Mouse (Mus musculus) stomach, postnatal 0 days (tissue): ENCODE measurements around the gene Exosc6. TPM values are rescaled to one million over a fixed set of nuclear protein-coding genes. Genes with fewer than 3 reads are reported as not detected.
"Not testable (repeated sequence)": the region's sequence is repeated elsewhere in the genome, so short reads cannot be mapped to it uniquely, and the experiment has no call there.

Experiments used
- ATAC-seq: fragments of 200-750 bp; cut with Nextera tagmentation; 2 replicates; pipeline ENCODE4 v1.8.0; 2017; ENCODE audit not compliant: low FRiP score, low TSS enrichment
- DNase-seq: peaks from one replicate; pipeline ENCODE4 v3.0.0-alpha.2; 2016; ENCODE audit warnings: low spot score
- H3K27ac ChIP-seq: fragments of 300-500 bp; sonication (generic); replicated peaks from 2 replicates; pipeline ENCODE4 v1.5.1; 2014; ENCODE audit warnings: mild to moderate bottlenecking, control low read depth
- H3K27me3 ChIP-seq: fragments of 300-500 bp; sonication (generic); 2 replicates; pipeline ENCODE4 v1.6.1; 2014; ENCODE audit warnings: low read length; ENCODE audit not compliant: control insufficient read depth, insufficient read depth
- H3K36me3 ChIP-seq: fragments of 300-500 bp; sonication (generic); 2 replicates; pipeline ENCODE4 v1.6.1; 2014; ENCODE audit warnings: low read length, mixed read lengths; ENCODE audit not compliant: control insufficient read depth, insufficient read depth
- H3K4me1 ChIP-seq: fragments of 300-500 bp; sonication (generic); replicated peaks from 2 replicates; pipeline ENCODE4 v1.6.1; 2014; ENCODE audit warnings: antibody characterized with exemption; ENCODE audit not compliant: control insufficient read depth, insufficient read depth
- H3K4me2 ChIP-seq: fragments of 300-500 bp; sonication (generic); replicated peaks from 2 replicates; pipeline ENCODE4 v1.6.1; 2014; ENCODE audit warnings: low read depth, mild to moderate bottlenecking, control low read depth, moderate library complexity
- H3K4me3 ChIP-seq: fragments of 300-500 bp; sonication (generic); 2 replicates; pipeline ENCODE4 v1.5.1; 2014; ENCODE audit warnings: low read depth, low read length, control low read depth
- H3K9ac ChIP-seq: fragments of 300-500 bp; sonication (generic); 2 replicates; pipeline ENCODE4 v1.6.1; 2014; ENCODE audit warnings: mild to moderate bottlenecking, low read length, control low read depth, mixed read lengths
- H3K9me3 ChIP-seq: fragments of 300-500 bp; sonication (generic); 2 replicates; pipeline ENCODE4 v1.6.1; 2016; ENCODE audit warnings: low read length; ENCODE audit not compliant: control insufficient read depth
- CTCF ChIP-seq: IDR thresholded peaks from 2 replicates; pipeline ENCODE4 v1.5.1; 2016; ENCODE audit warnings: antibody characterized with exemption, low read depth, mild to moderate bottlenecking, moderate library complexity
- EP300 ChIP-seq: optimal IDR thresholded peaks from 2 replicates; pipeline ENCODE3; 2016; ENCODE audit warnings: antibody characterized with exemption
- WGBS: fragments of 180-500 bp; shearing (Covaris S2); extraction: QIAGEN DNeasy Blood & Tissue Kit; methylation state at CpG from one replicate; pipeline ENCODE4 v1.1.7; 2014; 5-methylcytosine and 5-hydroxymethylcytosine counted together
- polyA plus RNA-seq: library from polyadenylated mRNA; unstranded; fragments of >200 nt; fragmentation: Nextera tagmentation; extraction: Ambion mirVana; gene quantifications from 2 replicates; pipeline ENCODE4 v1.2.1, GENCODE M21; 2015

Gene Exosc6
- 8.6 and 10.0 TPM in 2 replicates for polyA plus RNA-seq

DNA sequence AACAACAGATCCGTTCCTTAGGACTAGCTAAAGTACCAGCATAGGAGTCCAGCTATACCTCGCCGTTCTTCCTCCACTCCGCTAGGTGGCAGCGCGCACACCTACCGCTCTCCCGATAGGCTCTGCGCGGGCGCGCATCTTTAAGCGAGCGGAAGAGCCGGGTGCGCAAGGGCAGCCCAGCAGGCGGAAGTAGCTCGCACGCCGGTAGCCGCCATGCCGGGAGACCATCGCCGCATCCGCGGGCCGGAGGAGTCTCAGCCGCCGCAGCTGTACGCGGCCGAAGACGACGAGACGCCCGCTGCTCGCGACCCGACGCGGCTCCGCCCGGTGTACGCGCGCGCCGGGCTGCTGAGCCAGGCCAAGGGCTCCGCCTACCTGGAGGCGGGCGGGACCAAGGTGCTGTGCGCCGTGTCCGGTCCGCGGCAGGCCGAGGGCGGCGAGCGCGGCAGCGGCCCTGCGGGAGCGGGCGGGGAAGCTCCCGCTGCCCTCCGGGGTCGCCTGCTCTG, at the start of gene Exosc6:
Gene Exosc6 (plus strand): TSS at position 182 of the 506 bp plus-strand sequence.
- no peak for TF ChIP-seq EP300
- TF ChIP-seq CTCF, result peak; percentile 98
- peak within 1 kb of the TSS; percentile 99 for H3K4me2 ChIP-seq
- ATAC-seq (peak; percentile 96), DNase-seq (peak; percentile 94)
- H3K9me3 ChIP-seq, result no peaks in the 10 kb centered on the region
- H3K4me1 ChIP-seq, result peaks cover 4% of the 10 kb centered on the region; the same call in 1 of the 2 replicates
- under 1% methylated on average over 59 of the region's 68 CpGs for WGBS
- no peaks in the 10 kb centered on the region for H3K27me3 ChIP-seq
- peak within 1 kb of the TSS; percentile 71 for H3K27ac ChIP-seq
- peaks cover 33% of the 10 kb centered on the region for H3K36me3 ChIP-seq
- H3K9ac ChIP-seq, result peak within 1 kb of the TSS; percentile 79
- peak within 1 kb of the TSS; percentile 93 for H3K4me3 ChIP-seq

DNA sequence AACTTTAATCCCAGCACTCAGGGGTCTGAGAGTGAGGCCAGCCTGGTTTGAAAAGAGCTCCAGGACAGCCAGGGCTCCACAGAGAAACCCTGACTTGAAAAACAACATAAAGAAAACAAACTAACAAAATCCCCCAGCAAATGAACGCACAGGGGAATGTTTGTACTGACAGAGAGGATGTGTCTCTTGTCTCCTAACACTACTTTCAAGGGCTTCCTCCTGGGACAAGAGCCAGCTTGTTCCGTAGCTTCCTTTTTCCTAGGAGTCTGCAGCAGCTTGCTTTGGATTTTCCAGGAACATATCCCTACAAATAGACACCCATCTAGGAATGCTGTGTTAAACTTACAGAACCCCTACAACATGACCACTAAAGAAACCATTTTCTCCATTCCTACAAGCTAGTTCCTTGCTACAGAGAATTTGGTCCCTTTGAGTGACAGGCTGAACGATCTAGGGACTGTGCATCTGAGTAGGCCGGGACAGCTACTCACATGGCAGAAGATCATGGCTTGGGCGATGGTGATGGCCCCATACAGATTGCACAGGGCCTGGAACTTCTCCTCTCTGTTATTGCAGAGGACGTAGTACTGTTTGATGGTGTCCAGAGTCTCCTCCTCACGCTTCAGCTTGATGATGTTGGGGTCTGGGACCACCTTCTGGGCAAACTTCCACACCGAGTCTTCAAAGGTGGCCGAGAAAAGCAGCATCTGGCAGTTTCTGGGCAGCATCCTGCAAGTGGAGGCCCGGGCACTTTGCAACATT, 45.7 kb upstream of the Exosc6 start:
- not testable (repeated sequence) for H3K36me3 ChIP-seq, ATAC-seq, H3K9ac ChIP-seq, DNase-seq, H3K9me3 ChIP-seq, H3K4me3 ChIP-seq, H3K4me1 ChIP-seq, H3K27me3 ChIP-seq, H3K27ac ChIP-seq, H3K4me2 ChIP-seq
- 89% methylated on average over 8 of the region's 10 CpGs for WGBS

DNA sequence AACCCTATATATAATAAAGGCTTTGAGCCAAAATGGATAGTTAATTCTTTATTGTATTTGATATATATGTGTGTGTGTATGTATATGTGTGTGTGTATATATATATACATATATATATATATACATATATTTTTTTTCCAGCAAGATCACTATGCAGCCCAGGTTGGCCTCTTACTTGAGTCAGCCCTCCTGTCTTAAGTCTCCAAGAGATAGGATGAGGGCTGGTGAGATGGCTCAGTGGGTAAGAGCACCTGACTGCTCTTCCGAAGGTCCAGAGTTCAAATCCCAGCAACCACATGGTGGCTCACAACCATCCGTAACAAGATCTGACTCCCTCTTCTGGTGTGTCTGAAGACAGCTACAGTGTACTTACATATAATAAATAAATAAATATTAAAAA, 29.5 kb upstream of the Exosc6 start:
- H3K9me3 ChIP-seq, H3K4me1 ChIP-seq, H3K9ac ChIP-seq, H3K4me3 ChIP-seq, H3K27me3 ChIP-seq, DNase-seq, H3K27ac ChIP-seq, ATAC-seq, H3K4me2 ChIP-seq, H3K36me3 ChIP-seq: not testable (repeated sequence)
- 100% methylated on average over 1 of the region's 2 CpGs for WGBS

DNA sequence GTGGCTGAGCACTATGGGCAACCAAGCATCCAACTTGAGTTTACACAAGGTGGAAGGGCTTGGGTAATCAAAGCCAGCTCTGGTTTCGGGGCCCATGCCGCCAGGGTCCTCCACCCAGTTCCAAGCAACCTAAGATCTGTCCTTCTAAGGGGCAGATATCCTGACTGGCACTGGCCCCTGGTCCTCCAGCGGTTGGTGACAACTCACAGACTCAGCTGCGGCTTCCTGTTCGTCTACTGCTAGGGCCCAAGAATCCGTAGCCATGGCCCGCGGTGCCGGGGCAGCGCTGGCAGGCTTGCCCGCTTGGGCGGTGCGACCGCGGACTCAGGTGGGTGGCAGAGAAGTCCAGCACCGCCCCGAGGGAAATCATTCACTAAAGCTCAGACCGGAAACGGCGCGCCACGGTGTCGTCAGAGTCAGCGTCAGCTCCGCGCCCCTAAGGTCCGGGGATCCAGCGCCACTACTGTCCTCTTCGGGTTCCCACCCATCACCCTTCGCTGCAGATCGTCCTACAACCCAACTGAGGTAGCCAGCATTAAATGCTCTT, 28.7 kb upstream of the Exosc6 start:
- H3K36me3 ChIP-seq, result no peaks in the 10 kb centered on the region
- peak; percentile 96 for ATAC-seq
- H3K27me3 ChIP-seq, result no peaks in the 10 kb centered on the region
- H3K9me3 ChIP-seq, result no peaks in the 10 kb centered on the region
- H3K4me3 ChIP-seq, result peak overlapping the region; percentile 63
- H3K4me1 ChIP-seq, result no peaks in the 10 kb centered on the region
- peak overlapping the region; percentile 79 for H3K4me2 ChIP-seq
- peak overlapping the region; percentile 83 for H3K27ac ChIP-seq
- WGBS, result 0% methylated on average over 31 of the region's 31 CpGs
- TF ChIP-seq CTCF (peak; percentile 15), EP300 (no peak)
- H3K9ac ChIP-seq, result peak overlapping the region; percentile 74
- DNase-seq, result peak; percentile 94

DNA sequence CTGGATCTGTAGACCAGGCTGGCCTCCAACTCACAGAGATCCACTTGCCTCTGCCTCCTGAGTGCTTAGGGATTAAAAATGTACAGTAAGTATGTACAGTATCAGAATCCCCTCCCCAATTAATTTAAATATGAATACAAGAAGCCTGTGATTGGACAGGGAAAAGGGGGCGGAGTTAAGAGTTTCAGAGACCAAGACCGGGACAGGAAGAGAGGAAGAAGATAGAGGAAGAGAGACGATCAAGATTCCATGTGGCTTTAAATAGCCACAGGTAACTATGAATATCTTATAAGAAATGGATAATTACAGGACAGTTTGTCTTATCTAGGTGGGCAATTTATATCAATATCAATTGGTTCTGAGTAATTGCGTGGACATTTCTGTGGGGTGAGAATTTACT, 26.6 kb upstream of the Exosc6 start:
- Histone ChIP-seq H3K9ac (no peak overlapping the region), H3K36me3 (no peaks in the 10 kb centered on the region), H3K4me3 (no peak overlapping the region), H3K27ac (no peak overlapping the region), H3K9me3 (no peaks in the 10 kb centered on the region), H3K4me1 (no peaks in the 10 kb centered on the region), H3K4me2 (no peak overlapping the region), H3K27me3 (no peaks in the 10 kb centered on the region)
- TF ChIP-seq EP300, result no peak
- TF ChIP-seq CTCF, result no peak
- WGBS, result 53% methylated on average over 4 of the region's 4 CpGs
- ATAC-seq (no peak), DNase-seq (no peak)

DNA sequence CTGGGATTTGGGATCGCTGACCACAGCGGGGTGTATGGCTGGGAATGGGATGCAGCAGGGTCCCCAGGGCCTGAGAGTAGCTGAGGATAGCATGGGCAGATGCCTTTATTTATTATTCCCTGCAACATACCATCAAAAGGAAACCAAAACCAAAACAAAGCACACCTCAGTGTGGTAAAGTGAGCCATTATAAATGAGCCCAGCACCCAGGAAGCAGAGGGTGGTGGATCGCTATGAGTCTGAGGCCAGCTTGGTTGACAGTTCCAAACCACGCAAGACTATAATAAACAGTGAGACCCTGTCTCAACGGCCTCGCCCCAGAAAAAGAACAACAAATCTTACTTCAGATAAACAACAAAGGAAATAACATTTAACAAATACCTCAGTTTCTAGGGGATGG, 26.1 kb upstream of the Exosc6 start:
- Histone ChIP-seq H3K9me3 (no peaks in the 10 kb centered on the region), H3K4me1 (no peaks in the 10 kb centered on the region), H3K36me3 (no peaks in the 10 kb centered on the region), H3K4me2 (no peak overlapping the region), H3K27me3 (no peaks in the 10 kb centered on the region), H3K27ac (no peak overlapping the region), H3K9ac (no peak overlapping the region), H3K4me3 (no peak overlapping the region)
- WGBS, result 75% methylated on average over 6 of the region's 6 CpGs
- ATAC-seq (no peak), DNase-seq (no peak)
- TF ChIP-seq EP300 (no peak), CTCF (no peak)
